Mouse (Mus musculus) hindbrain, embryonic 15.5 days (tissue): ENCODE measurements around the gene Spint2. TPM values are rescaled to one million over a fixed set of nuclear protein-coding genes. Genes with fewer than 3 reads are reported as not detected.
A peak's percentile ranks its signal among the peaks of the same experiment; 100 is the strongest.
"Not testable (repeated sequence)": the region's sequence is repeated elsewhere in the genome, so short reads cannot be mapped to it uniquely, and the experiment has no call there.

ENCODE experiments used
- ATAC-seq: fragments of 200-750 bp; cut with Nextera tagmentation; 2 replicates; pipeline ENCODE4 v1.8.0; 2017; ENCODE audit warnings: low read depth, moderate number of reproducible peaks, moderate TSS enrichment; ENCODE audit not compliant: low FRiP score
- H3K27ac ChIP-seq: fragments of 300-500 bp; sonication (generic); replicated peaks from 2 replicates; pipeline ENCODE4 v1.5.1; 2015; ENCODE audit warnings: mild to moderate bottlenecking, inconsistent platforms
- H3K27me3 ChIP-seq: fragments of 300-500 bp; sonication (generic); 2 replicates; pipeline ENCODE4 v1.6.1; 2015; ENCODE audit warnings: control low read depth, inconsistent platforms
- H3K36me3 ChIP-seq: fragments of 300-500 bp; sonication (generic); 2 replicates; pipeline ENCODE4 v1.6.1; 2015; ENCODE audit warnings: control low read depth, inconsistent platforms
- H3K4me1 ChIP-seq: fragments of 300-500 bp; sonication (generic); replicated peaks from 2 replicates; pipeline ENCODE4 v1.6.1; 2015; ENCODE audit warnings: control low read depth, inconsistent platforms
- H3K4me2 ChIP-seq: fragments of 300-500 bp; sonication (generic); 2 replicates; pipeline ENCODE4 v1.6.1; 2015; ENCODE audit warnings: moderate library complexity, mild to moderate bottlenecking, inconsistent platforms
- H3K4me3 ChIP-seq: fragments of 300-500 bp; sonication (generic); 2 replicates; pipeline ENCODE4 v1.5.1; 2015; ENCODE audit warnings: mild to moderate bottlenecking, inconsistent platforms
- H3K9ac ChIP-seq: fragments of 300-500 bp; sonication (generic); 2 replicates; pipeline ENCODE4 v1.6.1; 2015; ENCODE audit warnings: inconsistent platforms
- H3K9me3 ChIP-seq: fragments of 300-500 bp; sonication (generic); 2 replicates; pipeline ENCODE4 v1.6.1; 2016; ENCODE audit warnings: control low read depth, inconsistent platforms
- WGBS: fragments of 180-500 bp; shearing (Covaris S2); methylation state at CpG from one replicate; pipeline ENCODE4 v1.1.7; 2015; 5-methylcytosine and 5-hydroxymethylcytosine counted together
- polyA plus RNA-seq: library from polyadenylated mRNA; unstranded; fragments of >200 nt; fragmentation: Nextera tagmentation; extraction: Ambion mirVana; gene quantifications from 2 replicates; pipeline ENCODE4 v1.2.1, GENCODE M21; 2015

The Spint2 gene
- polyA plus RNA-seq, 1 experiment from 2014 or later = 84.5 TPM

DNA sequence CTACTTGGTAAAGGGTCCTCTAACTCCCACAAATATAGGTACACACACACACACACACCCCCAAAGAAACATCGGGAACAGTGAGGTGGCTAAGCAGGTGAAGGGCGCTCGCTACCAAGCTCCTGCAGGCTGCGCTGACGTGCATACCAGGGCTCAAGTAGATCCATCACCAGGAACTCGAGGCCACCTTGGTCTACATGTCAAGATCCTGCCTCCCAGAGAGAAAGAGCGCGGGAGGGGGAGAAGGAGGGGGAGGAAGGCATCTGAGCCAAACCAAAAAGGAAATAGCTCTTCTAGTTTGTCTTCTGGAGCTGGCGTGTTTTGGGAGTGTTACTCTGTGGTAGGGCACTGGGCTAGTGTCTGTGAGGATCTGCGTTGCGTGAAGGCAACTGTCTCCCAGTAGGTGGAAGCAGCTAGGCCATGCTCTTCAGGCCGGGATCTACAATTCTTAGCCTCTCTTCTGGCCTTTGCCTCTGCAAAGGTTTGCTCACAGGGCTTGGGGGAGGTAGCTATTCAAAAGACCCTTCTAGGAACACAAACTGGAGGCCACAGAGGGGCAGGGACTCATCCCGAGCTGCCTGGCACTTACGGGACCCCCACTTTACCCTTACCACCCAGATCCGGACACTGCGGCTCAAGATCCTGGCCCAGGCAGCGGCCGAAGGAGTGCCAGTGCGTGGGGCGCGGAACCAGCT lies 34.9 kb downstream of the Spint2 start:
- H3K9me3 ChIP-seq = no peaks in the 10 kb centered on the region
- 88% methylated on average over 21 of the region's 21 CpGs for WGBS
- no peak overlapping the region for H3K4me2 ChIP-seq
- no peak for ATAC-seq
- H3K9ac ChIP-seq = no peak overlapping the region
- no peak overlapping the region for H3K27ac ChIP-seq
- H3K36me3 ChIP-seq = 0 out of 2 replicates have a peak, but pooled peaks cover 4% of the 10 kb centered on the region
- no peak overlapping the region for H3K4me3 ChIP-seq
- peaks cover 21% of the 10 kb centered on the region for H3K27me3 ChIP-seq
- 0 out of 2 replicates have a peak, but pooled peaks cover 6% of the 10 kb centered on the region for H3K4me1 ChIP-seq

DNA sequence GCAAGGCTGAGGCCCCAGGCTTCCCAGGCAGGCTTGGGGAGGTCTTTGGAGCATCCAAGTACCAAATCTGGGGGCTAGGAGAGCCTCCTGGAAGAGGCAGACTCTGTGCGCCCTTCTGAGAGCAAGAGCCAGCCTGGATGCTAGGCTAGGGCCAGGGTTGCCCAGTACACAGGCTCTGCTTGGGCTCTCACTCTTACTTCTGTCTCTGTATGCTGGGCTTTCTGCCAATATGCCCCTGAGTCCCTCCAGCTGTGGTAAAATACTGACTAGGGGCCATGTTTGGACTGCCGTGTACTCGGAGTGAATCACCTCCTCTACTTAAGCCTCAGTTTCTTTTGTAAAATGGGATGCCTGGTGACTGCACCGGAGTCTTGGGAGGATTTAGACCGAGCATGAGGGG lies 35.7 kb downstream of the Spint2 start:
- 88% methylated on average over 5 of the region's 5 CpGs for WGBS
- no peak for ATAC-seq

DNA sequence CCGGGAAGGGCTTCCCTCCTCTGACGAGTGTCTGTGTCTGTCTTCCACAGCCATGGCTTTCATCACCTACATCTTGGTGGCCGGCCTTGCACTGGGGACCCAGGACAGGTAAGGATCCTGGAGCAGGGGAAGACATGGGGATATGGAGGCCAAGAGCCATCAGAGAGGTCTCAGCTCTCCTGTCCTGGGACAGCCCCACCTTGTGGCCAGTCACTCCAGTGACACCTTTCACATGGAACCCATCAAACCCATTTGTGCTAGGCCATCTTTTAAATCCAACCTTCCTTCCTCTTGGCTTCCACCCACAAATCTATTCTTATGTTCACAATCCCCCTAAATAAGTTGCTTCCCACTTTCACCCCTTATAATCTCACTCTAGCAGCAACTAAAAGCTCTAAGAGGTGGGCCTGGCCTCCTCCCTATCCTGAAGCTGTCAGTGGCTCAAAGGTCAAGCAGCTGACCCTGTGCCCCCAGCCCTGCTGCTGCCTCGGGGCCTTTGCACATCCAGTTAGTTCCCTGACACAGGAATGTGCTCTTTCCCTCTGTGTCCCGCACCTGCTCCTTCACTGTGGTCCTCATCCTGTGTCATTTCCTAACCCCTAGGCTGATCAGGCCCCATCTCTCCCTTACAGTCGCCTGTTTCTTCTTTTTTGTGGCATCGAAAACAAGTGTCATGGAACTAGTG lies 36.8 kb downstream of the Spint2 start:
- WGBS = 89% methylated on average over 7 of the region's 7 CpGs
- no peaks in the 10 kb centered on the region for H3K9me3 ChIP-seq
- H3K4me1 ChIP-seq = 0 out of 2 replicates have a peak, but pooled peaks cover 6% of the 10 kb centered on the region
- no peak overlapping the region for H3K4me3 ChIP-seq
- no peak for ATAC-seq
- no peak overlapping the region for H3K4me2 ChIP-seq
- no peak overlapping the region for H3K27ac ChIP-seq
- 0 out of 2 replicates have a peak, but pooled peaks cover 4% of the 10 kb centered on the region for H3K36me3 ChIP-seq
- peaks cover 21% of the 10 kb centered on the region for H3K27me3 ChIP-seq
- H3K9ac ChIP-seq = no peak overlapping the region

More for the DNA sequence above, 35.7 kb downstream of the Spint2 start:
- no peak overlapping the region for H3K4me2 ChIP-seq
- H3K36me3 ChIP-seq = 0 out of 2 replicates have a peak, but pooled peaks cover 4% of the 10 kb centered on the region
- H3K27ac ChIP-seq = no peak overlapping the region
- H3K9me3 ChIP-seq = no peaks in the 10 kb centered on the region
- H3K4me3 ChIP-seq = no peak overlapping the region
- H3K27me3 ChIP-seq = peaks cover 21% of the 10 kb centered on the region
- H3K9ac ChIP-seq = no peak overlapping the region
- 0 out of 2 replicates have a peak, but pooled peaks cover 6% of the 10 kb centered on the region for H3K4me1 ChIP-seq

DNA sequence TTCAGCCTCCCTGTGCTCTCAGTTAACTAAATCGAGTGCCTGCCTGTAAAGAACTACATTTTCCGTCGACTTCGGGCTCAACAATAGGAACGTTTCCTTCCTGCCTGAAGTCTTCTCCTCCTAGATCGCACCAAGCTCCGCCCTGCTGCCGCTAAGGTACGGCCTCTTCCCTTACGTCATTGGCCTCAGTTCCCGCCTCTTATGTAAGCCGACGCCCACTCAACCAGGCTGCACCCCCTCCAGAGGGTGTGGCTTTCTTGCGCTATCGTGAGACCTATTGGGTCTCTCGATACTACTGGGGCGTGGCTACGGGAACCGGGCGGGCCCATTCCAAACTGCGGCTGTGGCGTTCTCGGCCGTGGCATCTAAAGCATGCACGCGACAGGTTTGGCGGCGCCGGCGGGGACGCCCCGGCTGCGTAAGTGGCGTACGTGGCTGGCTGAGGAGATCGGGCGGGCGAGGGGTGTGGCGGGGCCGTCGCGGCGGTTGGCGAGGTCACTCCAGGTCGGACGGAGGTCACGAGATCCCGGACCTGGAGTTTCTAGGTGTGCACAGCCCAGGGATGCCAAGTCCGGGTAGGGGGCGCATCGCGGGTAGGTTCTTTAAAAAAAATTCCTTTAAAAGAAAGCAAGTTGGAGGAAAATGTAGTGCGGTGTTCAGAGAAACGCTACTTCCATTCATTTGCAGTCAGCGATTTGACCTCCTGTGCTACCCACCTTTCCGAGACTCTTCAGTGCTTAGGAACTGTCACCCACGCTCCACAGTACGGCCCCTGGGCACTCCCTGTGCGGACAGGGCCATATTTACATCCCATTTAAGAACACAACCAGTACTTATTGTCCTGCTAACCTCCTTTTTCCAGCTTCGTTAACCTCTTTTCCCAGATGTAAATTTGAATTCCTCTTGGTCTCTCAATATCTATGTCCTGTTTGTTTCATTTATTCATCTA lies 43.4 kb downstream of the Spint2 start, which contains the start of gene Yif1b:
Gene Yif1b, plus strand, starts transcription at position 311 of the 949 bp plus-strand sequence.
- peaks cover 5% of the 10 kb centered on the region; the same call in 1 of the 2 replicates for H3K27me3 ChIP-seq
- H3K4me1 ChIP-seq = peaks cover 13% of the 10 kb centered on the region
- H3K36me3 ChIP-seq = no peaks in the 10 kb centered on the region
- H3K27ac ChIP-seq = peak within 1 kb of the TSS; percentile 81
- H3K4me2 ChIP-seq = peak within 1 kb of the TSS; percentile 75
- H3K9ac ChIP-seq = peak within 1 kb of the TSS; percentile 55
- peak within 1 kb of the TSS; percentile 63 for H3K4me3 ChIP-seq
- H3K9me3 ChIP-seq = no peaks in the 10 kb centered on the region
- under 1% methylated on average over 60 of the region's 60 CpGs for WGBS
- peak; percentile 98 for ATAC-seq

DNA sequence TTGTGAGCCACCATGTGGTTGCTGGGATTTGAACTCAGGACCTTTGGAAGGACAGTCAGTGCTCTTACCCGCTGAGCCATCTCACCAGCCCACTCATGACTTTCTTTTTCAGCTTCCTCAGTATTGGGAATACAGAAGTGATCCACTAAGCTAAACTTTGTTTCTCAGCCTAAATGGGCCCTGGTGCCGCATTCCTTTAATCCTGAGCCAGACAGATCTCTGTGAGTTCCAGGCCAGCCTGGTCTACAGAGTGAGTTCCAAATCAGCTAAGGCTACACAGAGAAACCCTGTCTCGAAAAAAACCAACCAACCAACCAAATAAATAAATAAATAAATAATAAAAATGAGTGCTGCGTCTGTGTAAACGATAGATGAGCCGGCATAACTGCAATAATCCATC lies 44.1 kb downstream of the Spint2 start:
- H3K9me3 ChIP-seq, H3K27me3 ChIP-seq, H3K36me3 ChIP-seq: not testable (repeated sequence)
- peak overlapping the region; percentile 63 for H3K4me3 ChIP-seq
- peaks cover 13% of the 10 kb centered on the region for H3K4me1 ChIP-seq
- peak; percentile 20 for ATAC-seq
- peak overlapping the region; percentile 35 for H3K9ac ChIP-seq
- H3K4me2 ChIP-seq = peak overlapping the region; percentile 75
- H3K27ac ChIP-seq = peak overlapping the region; percentile 81
- WGBS = 29% methylated on average over 6 of the region's 6 CpGs

DNA sequence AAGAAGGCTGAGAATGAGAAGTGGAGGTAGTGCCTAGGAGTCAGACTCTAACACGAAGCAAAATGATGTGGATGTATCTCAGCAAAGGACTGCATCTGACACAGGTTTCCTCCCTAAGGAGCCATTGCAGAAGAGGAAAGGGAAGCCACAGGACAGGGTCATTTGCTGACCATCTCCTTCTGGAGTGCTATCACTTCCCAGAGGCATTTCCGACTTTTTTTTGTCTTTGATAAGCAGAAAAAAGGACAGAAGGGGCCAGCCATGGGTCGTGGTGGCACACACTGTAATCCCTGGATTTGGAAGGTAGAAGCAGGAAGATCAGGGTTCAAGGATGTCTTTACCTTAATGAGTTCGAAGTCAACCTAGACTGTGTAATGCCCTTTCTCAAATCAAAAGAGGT lies 45.1 kb downstream of the Spint2 start:
- peaks cover 20% of the 10 kb centered on the region for H3K27me3 ChIP-seq
- no peak overlapping the region for H3K4me3 ChIP-seq
- no peak overlapping the region for H3K9ac ChIP-seq
- no peak overlapping the region for H3K4me2 ChIP-seq
- H3K27ac ChIP-seq = no peak overlapping the region
- H3K9me3 ChIP-seq = no peaks in the 10 kb centered on the region
- WGBS = 86% methylated on average over 4 of the region's 4 CpGs
- ATAC-seq = no peak
- no peaks in the 10 kb centered on the region for H3K36me3 ChIP-seq
- H3K4me1 ChIP-seq = peaks cover 21% of the 10 kb centered on the region

DNA sequence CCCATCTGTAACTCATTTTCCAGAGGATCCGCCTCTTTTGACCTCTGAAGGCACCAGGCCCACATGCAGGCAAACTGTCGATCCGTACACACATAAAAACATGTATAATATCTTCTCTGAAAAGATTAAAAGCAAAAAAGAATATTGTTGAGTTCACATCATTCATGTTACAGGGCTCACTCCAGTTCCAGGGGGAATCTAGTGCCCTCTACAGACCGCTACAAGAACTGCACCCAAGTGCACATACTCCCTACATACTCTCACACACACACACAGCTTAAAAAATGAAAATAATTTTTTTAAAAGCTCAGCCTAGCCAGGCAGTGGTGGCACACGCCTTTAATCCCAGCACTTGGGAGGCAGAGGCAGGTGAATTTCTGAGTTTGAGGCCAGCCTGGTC lies 47.1 kb downstream of the Spint2 start:
- H3K4me1 ChIP-seq = peaks cover 20% of the 10 kb centered on the region

DNA sequence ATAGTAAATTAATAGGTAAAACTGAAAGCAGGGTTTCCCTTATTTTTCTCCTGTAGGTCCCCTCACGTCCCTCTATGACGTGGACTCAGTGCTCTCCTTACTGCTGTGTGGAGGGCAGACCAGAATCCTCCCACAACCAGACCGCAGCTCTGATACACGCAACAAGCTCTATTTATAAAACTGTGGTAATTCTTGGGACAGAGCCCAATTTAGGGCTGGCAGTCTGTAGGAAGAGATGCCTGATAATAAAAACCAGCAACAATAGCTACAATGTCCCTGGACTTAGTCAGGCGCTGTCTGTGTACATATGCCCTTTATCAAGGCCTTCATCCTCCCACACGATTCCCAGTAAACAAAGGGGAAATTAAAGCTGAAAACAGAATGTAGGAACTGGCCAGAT lies 48.0 kb downstream of the Spint2 start:
- H3K9me3 ChIP-seq = no peaks in the 10 kb centered on the region
- H3K4me1 ChIP-seq = peaks cover 11% of the 10 kb centered on the region
- H3K36me3 ChIP-seq = no peaks in the 10 kb centered on the region
- peaks cover 35% of the 10 kb centered on the region for H3K27me3 ChIP-seq
- H3K27ac ChIP-seq = no peak overlapping the region
- H3K4me2 ChIP-seq = no peak overlapping the region
- H3K9ac ChIP-seq = no peak overlapping the region
- WGBS = 80% methylated on average over 6 of the region's 6 CpGs
- H3K4me3 ChIP-seq = no peak overlapping the region
- ATAC-seq = no peak

More for the DNA sequence above, 47.1 kb downstream of the Spint2 start:
- no peak overlapping the region for H3K9ac ChIP-seq
- no peak overlapping the region for H3K4me2 ChIP-seq
- H3K4me3 ChIP-seq = no peak overlapping the region
- H3K9me3 ChIP-seq = no peaks in the 10 kb centered on the region
- peaks cover 34% of the 10 kb centered on the region for H3K27me3 ChIP-seq
- no peak overlapping the region for H3K27ac ChIP-seq
- H3K36me3 ChIP-seq = no peaks in the 10 kb centered on the region
- WGBS = 80% methylated on average over 5 of the region's 5 CpGs
- ATAC-seq = no peak

DNA sequence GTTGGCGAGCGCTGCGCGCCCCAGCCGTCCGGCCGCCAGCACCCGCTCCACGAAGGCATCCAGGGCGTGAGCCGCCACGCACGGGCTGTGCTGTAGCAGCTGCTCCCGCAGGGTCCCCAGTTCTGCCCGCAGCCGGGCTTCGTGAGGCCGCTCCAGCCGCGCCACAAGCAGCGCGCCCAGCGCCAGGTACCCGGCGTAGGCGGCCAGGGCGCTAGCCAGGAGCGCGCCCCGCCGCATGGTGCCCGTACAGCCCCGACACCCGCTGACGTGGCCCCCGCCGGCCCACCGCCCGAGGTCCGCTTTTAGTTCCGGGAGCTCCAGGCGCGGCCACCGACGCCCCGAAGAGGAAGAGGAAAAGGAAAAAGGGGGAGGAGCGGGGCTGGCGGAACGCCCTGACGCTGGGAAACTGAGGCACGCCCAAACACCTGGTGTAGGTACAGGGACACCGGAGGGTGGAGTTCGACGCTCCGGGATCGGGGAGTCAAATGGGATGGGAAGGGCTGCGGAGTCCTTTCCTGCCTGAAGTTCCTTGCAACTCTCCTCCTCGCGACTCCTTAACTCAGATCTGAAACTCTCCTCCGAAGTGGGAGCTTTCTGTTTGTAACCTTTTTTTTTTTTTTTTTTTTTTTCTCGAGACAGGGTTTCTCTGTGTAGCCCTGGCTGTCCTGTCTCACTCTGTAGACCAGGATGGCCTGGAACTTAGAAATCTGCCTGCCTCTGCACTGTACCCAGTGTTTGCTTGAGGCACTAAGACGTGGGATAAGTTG lies 49.3 kb downstream of the Spint2 start, which contains the start of gene Kcnk6:
Gene Kcnk6, minus strand, starts transcription at position 269 of the 767 bp plus-strand sequence.
- H3K9ac ChIP-seq = peak within 1 kb of the TSS; percentile 50
- WGBS = under 1% methylated on average over 39 of the region's 62 CpGs
- no peaks in the 10 kb centered on the region for H3K36me3 ChIP-seq
- no peak within 1 kb of the TSS for H3K27ac ChIP-seq
- ATAC-seq = 0 out of 2 replicates have a peak, but pooled peaks have one; percentile 40
- peaks cover 35% of the 10 kb centered on the region for H3K27me3 ChIP-seq
- peak within 1 kb of the TSS; percentile 96 for H3K4me2 ChIP-seq
- H3K4me3 ChIP-seq = peak within 1 kb of the TSS; percentile 50
- peaks cover 8% of the 10 kb centered on the region for H3K4me1 ChIP-seq
- H3K9me3 ChIP-seq = no peaks in the 10 kb centered on the region

DNA sequence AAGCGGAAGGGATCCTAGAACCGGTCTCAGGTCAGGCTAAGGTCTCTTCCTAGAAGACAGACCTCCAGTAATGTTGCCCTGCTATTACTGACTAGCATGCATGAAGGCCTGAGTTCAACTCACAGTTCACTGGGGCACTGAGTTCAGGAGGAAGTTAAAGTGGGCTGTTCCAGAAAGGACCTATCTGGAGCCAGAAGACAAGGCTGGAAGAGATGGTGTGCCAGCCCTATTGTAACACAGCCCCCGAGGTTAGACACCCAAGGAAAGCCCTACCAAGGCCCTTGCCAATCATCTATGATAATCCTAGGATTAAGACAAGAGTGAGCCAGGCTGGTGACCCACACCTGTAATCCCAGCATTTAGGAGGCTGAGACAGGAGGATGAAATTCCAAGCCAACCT lies 50.2 kb downstream of the Spint2 start:
- Histone ChIP-seq H3K4me2 (peak overlapping the region; percentile 96; the same call in 1 of the 2 replicates), H3K9me3 (no peaks in the 10 kb centered on the region), H3K4me3 (peak overlapping the region; percentile 50), H3K4me1 (peaks cover 8% of the 10 kb centered on the region), H3K36me3 (no peaks in the 10 kb centered on the region), H3K9ac (no peak overlapping the region), H3K27me3 (peaks cover 35% of the 10 kb centered on the region), H3K27ac (no peak overlapping the region)
- WGBS = 62% methylated on average over 3 of the region's 3 CpGs
- no peak for ATAC-seq

DNA sequence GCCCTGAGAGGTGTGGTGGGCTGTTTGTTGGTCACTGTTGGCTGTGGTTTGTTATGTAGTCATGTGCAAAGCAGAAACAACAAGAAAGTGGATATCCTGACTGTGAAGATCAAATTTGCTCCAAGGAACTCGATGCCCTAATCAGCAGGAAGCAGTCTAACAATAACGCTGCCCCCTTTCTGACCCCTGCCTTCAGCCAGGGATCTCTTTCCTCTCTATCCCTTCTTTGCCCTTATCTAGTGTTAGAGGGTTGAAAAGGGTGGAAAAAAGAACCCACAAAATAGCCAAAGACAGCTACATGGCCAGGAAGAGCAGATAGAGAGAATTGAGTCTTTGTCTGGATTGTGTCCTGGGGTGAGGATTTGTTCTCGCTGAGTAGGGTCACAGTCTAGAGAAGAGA lies 51.2 kb downstream of the Spint2 start:
- Histone ChIP-seq H3K27me3 (peaks cover 35% of the 10 kb centered on the region), H3K27ac (no peak overlapping the region), H3K36me3 (no peaks in the 10 kb centered on the region), H3K4me3 (no peak overlapping the region), H3K9ac (no peak overlapping the region), H3K4me1 (peaks cover 9% of the 10 kb centered on the region), H3K9me3 (no peaks in the 10 kb centered on the region), H3K4me2 (no peak overlapping the region)
- 23% methylated on average over 3 of the region's 3 CpGs for WGBS
- no peak for ATAC-seq
